Mouse (Mus musculus) embryonic facial prominence, embryonic 14.5 days (tissue): ENCODE data around the gene Map4k4. TPM values are rescaled to one million over a fixed set of nuclear protein-coding genes. Genes with fewer than 3 reads are reported as not detected.
A peak's percentile ranks its signal among the peaks of the same experiment; 100 is the strongest.

Source experiments
- ATAC-seq: fragments of 200-750 bp; cut with Nextera tagmentation; 2 replicates; pipeline ENCODE4 v1.8.0; 2017; ENCODE audit warnings: low read depth, moderate number of reproducible peaks, moderate TSS enrichment
- DNase-seq: peaks from one replicate; pipeline ENCODE4 v3.0.0-alpha.2; 2015; ENCODE audit warnings: low spot score
- H3K27ac ChIP-seq: fragments of 300-500 bp; sonication (generic); replicated peaks from 2 replicates; pipeline ENCODE4 v1.5.1; 2014; ENCODE audit warnings: low read depth, mild to moderate bottlenecking, low read length, moderate library complexity
- H3K27me3 ChIP-seq: fragments of 300-500 bp; sonication (generic); replicated peaks from 2 replicates; pipeline ENCODE4 v1.6.1; 2014; ENCODE audit warnings: low read length; ENCODE audit not compliant: control insufficient read depth, insufficient read depth
- H3K36me3 ChIP-seq: fragments of 300-500 bp; sonication (generic); 2 replicates; pipeline ENCODE4 v1.6.1; 2014; ENCODE audit warnings: low read length, mixed read lengths; ENCODE audit not compliant: control insufficient read depth, insufficient read depth
- H3K4me1 ChIP-seq: fragments of 300-500 bp; sonication (generic); 2 replicates; pipeline ENCODE4 v1.6.1; 2014; ENCODE audit warnings: antibody characterized with exemption, low read length; ENCODE audit not compliant: control insufficient read depth, insufficient read depth
- H3K4me2 ChIP-seq: fragments of 300-500 bp; sonication (generic); 2 replicates; pipeline ENCODE4 v1.6.1; 2014; ENCODE audit warnings: low read depth, mild to moderate bottlenecking, low read length, moderate library complexity, mixed read lengths
- H3K4me3 ChIP-seq: fragments of 300-500 bp; sonication (generic); 2 replicates; pipeline ENCODE4 v1.5.1; 2014; ENCODE audit warnings: low read depth, mild to moderate bottlenecking, low read length
- H3K9ac ChIP-seq: fragments of 300-500 bp; sonication (generic); 2 replicates; pipeline ENCODE4 v1.6.1; 2014; ENCODE audit warnings: low read depth, mild to moderate bottlenecking, low read length, moderate library complexity, mixed read lengths
- H3K9me3 ChIP-seq: fragments of 300-500 bp; sonication (generic); 2 replicates; pipeline ENCODE4 v1.6.1; 2016; ENCODE audit warnings: low read length; ENCODE audit not compliant: control insufficient read depth
- WGBS: fragments of 180-500 bp; shearing (Covaris S2); extraction: QIAGEN DNeasy Blood & Tissue Kit; methylation state at CpG from one replicate; pipeline ENCODE4 v1.1.7; 2014; 5-methylcytosine and 5-hydroxymethylcytosine counted together
- polyA plus RNA-seq: library from polyadenylated mRNA; unstranded; fragments of >200 nt; fragmentation: Nextera tagmentation; extraction: Ambion mirVana; gene quantifications from 2 replicates; pipeline ENCODE4 v1.2.1, GENCODE M21; 2014

The Map4k4 gene
- 27.8 and 32.4 TPM in 2 replicates for polyA plus RNA-seq

DNA sequence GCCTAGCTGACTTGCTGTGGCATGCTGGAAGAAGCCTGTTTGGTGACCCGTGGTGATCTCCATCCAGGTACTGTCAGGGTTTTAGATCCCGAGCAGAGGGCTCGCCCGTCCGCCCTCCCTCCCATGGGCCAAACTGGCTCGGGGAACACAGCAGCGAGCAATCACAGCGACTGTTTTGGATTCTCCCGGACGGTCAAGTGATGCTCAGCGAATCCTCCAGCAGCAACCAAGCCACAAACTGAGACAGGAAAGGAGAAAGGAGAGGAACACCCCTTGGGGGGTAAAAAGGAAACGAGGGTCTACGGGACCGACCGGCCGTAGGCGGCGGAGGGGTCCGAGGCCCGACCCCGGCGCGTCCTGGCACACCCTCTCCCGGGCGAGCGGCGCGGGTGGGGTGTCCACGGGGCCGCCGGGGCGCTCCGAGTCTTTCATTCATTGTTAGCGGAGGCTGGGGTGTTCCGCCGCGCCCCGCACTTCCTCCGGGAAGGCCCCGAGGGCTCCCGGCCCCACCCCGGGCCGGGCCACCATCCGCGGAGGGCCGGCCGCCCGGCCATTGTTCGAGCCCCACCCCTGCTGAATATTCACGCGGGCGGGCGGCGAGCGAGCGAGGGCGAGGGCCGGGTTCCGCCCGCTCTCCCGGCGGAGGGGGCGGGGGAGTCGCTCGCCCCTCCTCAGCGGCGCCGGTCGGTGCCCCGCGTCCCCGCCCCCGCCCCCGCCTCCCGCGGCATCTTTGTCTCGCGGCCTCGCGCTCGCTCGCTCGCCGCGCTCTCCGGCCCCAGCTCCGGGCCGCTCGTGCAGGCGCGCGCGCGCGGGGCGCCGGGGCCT, at the start of gene Map4k4:
TSS of gene Map4k4 (plus strand) at position 733 of the 825 bp plus-strand sequence.
- DNase-seq (peak; percentile 92), ATAC-seq (peak; percentile 88)
- WGBS: 2% methylated on average over 19 of the region's 97 CpGs
- no peaks in the 10 kb centered on the region for H3K9me3 ChIP-seq
- H3K4me1 ChIP-seq: peaks cover 30% of the 10 kb centered on the region
- H3K4me3 ChIP-seq: peak within 1 kb of the TSS; percentile 100
- H3K9ac ChIP-seq: peak within 1 kb of the TSS; percentile 100
- no peaks in the 10 kb centered on the region for H3K27me3 ChIP-seq
- H3K36me3 ChIP-seq: peaks cover 10% of the 10 kb centered on the region; the same call in 1 of the 2 replicates
- peak within 1 kb of the TSS; percentile 98 for H3K27ac ChIP-seq
- H3K4me2 ChIP-seq: peak within 1 kb of the TSS; percentile 75

DNA sequence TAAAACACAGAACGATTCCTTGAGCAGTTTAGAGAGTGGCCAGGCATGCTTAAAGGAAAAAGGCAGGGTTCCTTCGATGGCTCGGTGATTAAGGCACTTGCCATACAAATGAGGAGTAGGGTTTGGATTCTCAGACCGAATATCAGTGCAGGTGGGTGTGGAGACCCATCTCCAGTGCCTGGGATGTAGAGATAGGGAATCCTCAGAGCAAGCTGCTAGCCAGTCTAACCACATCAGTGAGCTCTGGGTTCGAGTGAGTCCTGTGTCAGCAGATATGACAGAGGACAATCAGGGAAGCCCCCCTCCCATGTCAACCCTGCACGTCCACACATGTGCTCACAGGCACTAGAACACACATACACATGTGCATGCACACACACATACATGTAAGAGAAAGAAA, 44.8 kb upstream of the Map4k4 start:
- DNase-seq (no peak), ATAC-seq (no peak)
- Histone ChIP-seq H3K9me3 (no peaks in the 10 kb centered on the region), H3K27me3 (no peaks in the 10 kb centered on the region), H3K27ac (no peak overlapping the region), H3K9ac (no peak overlapping the region), H3K4me1 (peaks cover 3% of the 10 kb centered on the region; the same call in 1 of the 2 replicates), H3K4me3 (no peak overlapping the region), H3K4me2 (no peak overlapping the region), H3K36me3 (no peaks in the 10 kb centered on the region)
- 81% methylated on average over 6 of the region's 6 CpGs for WGBS

- ATAC-seq (no peak), DNase-seq (no peak)
- WGBS: 75% methylated on average over 7 of the region's 7 CpGs
- Histone ChIP-seq H3K9me3 (no peaks in the 10 kb centered on the region), H3K36me3 (no peaks in the 10 kb centered on the region), H3K4me2 (no peak overlapping the region), H3K9ac (no peak overlapping the region), H3K4me3 (no peak overlapping the region), H3K4me1 (peaks cover 3% of the 10 kb centered on the region; the same call in 1 of the 2 replicates), H3K27me3 (no peaks in the 10 kb centered on the region), H3K27ac (no peak overlapping the region)
Measured at GRCm38 (mm10) chr1:39856795-39857447, 43.8 kb upstream of the Map4k4 start.

GRCm38 (mm10) chr1:39857448-39857820, 43.3 kb upstream of the Map4k4 start:
- Histone ChIP-seq H3K27me3 (no peaks in the 10 kb centered on the region), H3K9me3 (no peaks in the 10 kb centered on the region), H3K9ac (no peak overlapping the region), H3K4me1 (peaks cover 3% of the 10 kb centered on the region; the same call in 1 of the 2 replicates), H3K27ac (no peak overlapping the region), H3K4me3 (no peak overlapping the region), H3K4me2 (no peak overlapping the region), H3K36me3 (no peaks in the 10 kb centered on the region)
- DNase-seq (no peak), ATAC-seq (no peak)
- 89% methylated on average over 6 of the region's 6 CpGs for WGBS

GRCm38 (mm10) chr1:39859213-39859612, 41.5 kb upstream of the Map4k4 start:
- DNase-seq (no peak), ATAC-seq (no peak)
- 24% methylated on average over 6 of the region's 6 CpGs for WGBS
- Histone ChIP-seq H3K9me3 (no peaks in the 10 kb centered on the region), H3K4me3 (no peak overlapping the region), H3K9ac (no peak overlapping the region), H3K4me1 (peaks cover 3% of the 10 kb centered on the region; the same call in 1 of the 2 replicates), H3K36me3 (no peaks in the 10 kb centered on the region), H3K27ac (no peak overlapping the region), H3K4me2 (no peak overlapping the region), H3K27me3 (no peaks in the 10 kb centered on the region)

- H3K4me1 ChIP-seq: peaks cover 14% of the 10 kb centered on the region
- ATAC-seq (no peak), DNase-seq (no peak)
- no peak overlapping the region for H3K27ac ChIP-seq
- 86% methylated on average over 9 of the region's 9 CpGs for WGBS
- no peaks in the 10 kb centered on the region for H3K36me3 ChIP-seq
- H3K4me2 ChIP-seq: no peak overlapping the region
- no peak overlapping the region for H3K9ac ChIP-seq
- no peaks in the 10 kb centered on the region for H3K9me3 ChIP-seq
- H3K27me3 ChIP-seq: no peaks in the 10 kb centered on the region
- H3K4me3 ChIP-seq: no peak overlapping the region
Measured at GRCm38 (mm10) chr1:39866367-39867141, 34.2 kb upstream of the Map4k4 start.

DNA sequence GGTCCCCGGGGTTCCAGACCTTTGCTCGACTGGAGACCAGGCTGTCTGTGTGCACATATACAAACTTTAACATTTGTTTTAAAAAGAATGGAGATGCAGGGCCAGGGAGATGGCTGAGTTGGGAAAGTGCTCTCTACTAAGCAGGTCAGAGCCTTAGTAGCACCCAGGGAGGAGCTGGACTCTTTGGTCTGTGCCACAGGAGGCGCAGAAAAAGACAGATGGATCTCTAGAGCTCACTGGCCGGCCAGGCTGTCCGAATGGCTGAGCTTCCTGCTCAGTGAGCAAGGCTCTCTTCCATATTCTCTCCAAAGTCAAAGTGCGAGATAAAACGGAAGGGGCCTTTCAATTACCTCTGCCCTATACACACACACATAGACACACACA, 33.6 kb upstream of the Map4k4 start:
- Histone ChIP-seq H3K27ac (no peak overlapping the region), H3K4me1 (peaks cover 14% of the 10 kb centered on the region), H3K4me2 (no peak overlapping the region), H3K4me3 (no peak overlapping the region), H3K36me3 (no peaks in the 10 kb centered on the region), H3K9me3 (no peaks in the 10 kb centered on the region), H3K27me3 (no peaks in the 10 kb centered on the region), H3K9ac (no peak overlapping the region)
- 65% methylated on average over 7 of the region's 7 CpGs for WGBS
- no peak for ATAC-seq
- DNase-seq: no peak

DNA sequence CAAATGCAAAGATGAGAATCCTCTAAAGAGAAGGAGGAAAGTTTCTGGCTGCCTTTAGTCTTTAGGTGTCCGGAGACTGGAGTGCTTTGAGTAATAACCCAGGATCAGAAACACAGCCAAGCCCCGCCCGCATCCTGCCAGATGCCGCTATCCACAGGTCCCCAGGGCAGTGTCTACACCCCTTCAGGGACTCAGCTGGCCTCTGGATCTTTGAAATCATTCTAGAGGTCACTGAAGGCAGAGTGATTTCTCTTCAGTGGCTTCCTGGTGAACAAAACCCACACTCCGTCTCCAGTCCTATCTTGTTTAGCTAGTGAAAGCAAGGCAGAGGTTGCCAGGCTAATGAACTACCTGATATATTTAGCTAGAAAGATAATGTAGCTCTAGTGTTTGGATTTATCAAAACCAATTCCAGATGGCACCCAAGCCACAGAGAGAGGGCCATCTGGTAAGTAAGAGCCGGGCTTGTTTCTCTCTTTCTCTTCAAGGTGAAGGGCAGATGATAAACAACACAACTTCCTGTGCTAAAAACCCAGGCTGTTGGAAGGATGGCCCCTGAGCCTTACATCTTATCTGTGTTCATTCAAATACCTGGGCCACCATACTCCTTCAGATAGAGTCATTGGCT, 32.6 kb upstream of the Map4k4 start:
- ATAC-seq (peak; percentile 58; the same call in 1 of the 2 replicates), DNase-seq (peak; percentile 62)
- Histone ChIP-seq H3K27ac (no peak overlapping the region; the same call in 1 of the 2 replicates), H3K4me1 (peaks cover 14% of the 10 kb centered on the region), H3K36me3 (no peaks in the 10 kb centered on the region), H3K9ac (no peak overlapping the region), H3K4me2 (no peak overlapping the region), H3K9me3 (no peaks in the 10 kb centered on the region), H3K27me3 (no peaks in the 10 kb centered on the region), H3K4me3 (no peak overlapping the region)
- WGBS: 13% methylated on average over 6 of the region's 6 CpGs
